Mouse (Mus musculus) gonadal fat pad, adult 2 months (tissue): ENCODE results near the gene Ptpn21. TPM values are rescaled to one million over a fixed set of nuclear protein-coding genes. Genes with fewer than 3 reads are reported as not detected.

ENCODE experiments used
- DNase-seq: peaks from one replicate; pipeline ENCODE4 v3.0.0-alpha.2; 2012; ENCODE audit warnings: low read depth
- polyA plus RNA-seq: library from polyadenylated mRNA; depleted of rRNA; stranded (reverse); fragments of >200 nt; gene quantifications from 2 replicates; pipeline ENCODE4 v1.2.3, GENCODE M21; 2012; rRNA removed

The Ptpn21 gene
- polyA plus RNA-seq, 1 experiment: 13.0 TPM

DNA sequence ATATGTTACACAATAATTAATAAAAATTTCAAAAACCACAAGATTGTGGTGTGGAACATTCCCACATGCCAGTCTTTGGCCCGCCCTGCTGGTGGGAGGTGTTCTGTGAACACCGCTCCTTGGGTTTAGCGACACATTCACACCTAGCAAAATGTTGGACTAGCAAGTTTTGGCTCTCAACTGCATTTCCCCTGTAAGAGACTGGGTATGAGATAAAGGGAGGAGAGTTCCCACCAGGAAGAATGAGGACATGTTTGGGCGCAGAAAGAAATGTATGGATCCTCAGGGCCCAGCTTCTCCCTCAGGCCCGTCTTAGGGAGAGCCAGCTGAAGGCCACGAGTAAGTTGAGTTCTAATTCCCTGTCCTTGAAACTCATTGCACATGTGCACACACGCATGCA is 74.6 kb downstream of the Ptpn21 start:
- no peak for DNase-seq

DNA sequence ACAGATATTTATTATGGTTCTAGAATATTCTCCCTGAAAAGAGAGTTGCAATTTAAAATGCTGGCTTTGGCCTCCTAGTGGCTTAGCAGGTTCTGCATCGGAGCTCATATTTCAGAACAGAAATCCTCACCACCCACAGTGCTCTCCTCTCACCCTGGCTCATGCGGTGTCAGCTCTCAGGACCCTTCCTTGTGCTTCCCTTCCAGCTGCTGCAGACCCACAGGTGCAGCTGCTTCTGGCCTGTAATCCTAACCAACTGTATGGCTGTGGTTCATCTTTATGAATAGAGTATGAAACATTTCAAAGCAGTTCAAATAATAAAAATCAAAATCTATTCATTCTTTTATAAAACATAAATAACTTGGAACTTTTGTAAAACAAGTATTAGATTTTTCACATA is 80.3 kb downstream of the Ptpn21 start:
- no peak for DNase-seq

DNA sequence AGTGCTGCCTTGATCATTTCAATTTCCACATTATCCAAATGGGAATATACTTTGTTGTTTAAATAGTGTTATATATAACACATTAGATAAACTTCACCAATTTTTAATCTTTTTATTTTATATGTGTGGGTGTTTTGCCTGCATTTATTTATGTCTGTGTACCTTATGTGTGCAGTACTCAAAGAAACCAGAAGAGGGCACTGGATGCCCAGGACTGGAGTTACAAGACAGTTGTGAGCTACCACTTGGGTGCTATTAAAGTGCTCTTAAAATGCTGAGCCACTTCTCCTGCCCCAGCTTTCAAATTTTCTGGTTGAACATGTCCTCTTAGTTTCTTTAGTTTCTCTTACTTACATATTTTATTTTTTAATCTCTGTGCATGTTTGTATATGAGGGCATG is 92.4 kb downstream of the Ptpn21 start:
- no peak for DNase-seq

DNA sequence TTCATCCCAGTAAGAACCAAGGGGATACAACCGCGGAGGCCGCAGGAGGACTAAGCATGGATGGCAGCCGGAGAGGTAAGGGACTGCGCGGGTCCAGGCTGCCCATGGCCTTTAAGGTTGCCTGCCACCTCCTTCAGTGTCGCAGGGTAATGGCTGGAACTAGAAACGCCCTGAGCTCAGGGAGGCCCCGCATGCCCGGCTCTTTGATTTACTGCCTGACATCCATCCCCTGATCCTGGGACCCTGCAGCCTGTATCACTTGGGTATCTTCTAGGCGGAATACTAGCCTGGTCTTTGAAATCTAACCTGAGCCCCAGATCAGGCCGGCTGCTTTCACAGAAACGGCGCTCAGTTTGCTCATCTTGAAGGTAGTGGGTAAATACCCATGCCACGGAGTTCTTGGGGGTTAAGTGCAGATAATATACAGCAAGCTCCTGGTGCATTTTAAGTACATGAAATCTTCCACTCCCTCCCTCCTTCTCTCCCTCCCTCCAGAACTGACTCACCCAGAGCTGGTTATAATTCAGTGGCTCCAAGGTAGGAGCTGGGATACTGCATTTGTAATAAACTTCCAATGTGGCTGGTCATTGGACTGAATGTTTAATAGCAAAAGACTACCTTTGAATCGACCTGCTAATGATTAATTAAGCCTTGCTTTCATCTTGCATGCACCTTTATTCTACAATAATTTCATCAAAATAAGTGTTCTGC is 108.8 kb downstream of the Ptpn21 start:
- DNase-seq: no peak

DNA sequence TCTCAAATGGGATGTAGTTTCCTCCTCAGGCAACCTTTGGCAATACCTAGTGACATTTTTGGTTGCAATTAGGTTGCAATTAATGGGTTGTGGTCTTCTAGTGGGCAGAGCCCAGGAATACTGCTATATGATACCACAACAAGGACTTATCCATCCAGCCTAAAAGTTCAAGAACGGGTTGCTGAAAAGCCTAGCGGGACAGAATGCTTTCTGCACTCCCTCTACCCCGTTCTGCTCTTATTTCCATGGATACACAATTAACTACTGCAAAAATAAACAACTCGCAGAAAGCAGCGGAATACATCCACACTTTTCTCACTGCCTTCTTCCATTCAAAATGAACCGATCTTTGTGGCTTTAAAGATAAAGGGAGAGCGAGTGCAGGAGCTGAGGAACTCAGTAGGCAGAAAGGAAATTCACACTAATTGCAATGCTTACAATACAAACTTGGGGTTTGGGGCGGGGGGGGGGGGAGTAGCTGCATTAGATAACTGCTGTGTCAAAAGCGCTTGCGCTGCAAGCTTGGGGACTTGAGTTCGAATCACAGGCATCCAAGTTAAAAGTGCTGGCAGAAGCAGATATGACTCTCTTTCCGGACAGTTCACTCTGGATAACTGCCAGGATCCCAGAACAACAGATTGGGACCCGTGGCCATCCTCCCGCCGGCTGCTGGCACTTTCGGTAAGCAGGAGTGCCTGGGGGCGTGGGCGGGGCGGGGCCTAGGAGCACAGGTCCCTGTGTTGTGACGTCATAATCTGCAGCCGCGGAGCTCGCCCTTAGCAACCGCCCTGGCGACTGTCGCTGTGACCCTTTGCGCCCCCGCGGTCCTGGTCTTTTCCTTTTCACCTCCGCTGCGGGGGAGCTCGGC is 109.6 kb downstream of the Ptpn21 start, which contains the start of gene Spata7:
TSS of gene Spata7 (plus strand) at position 766 of the 868 bp plus-strand sequence.
- DNase-seq: no peak

Other genes starting within 250 kb of the Ptpn21 start
- not detected in 2 replicates for gene Kcnk10, start 159.1 kb downstream of the Ptpn21 start, polyA plus RNA-seq
- gene Spata7, start 109.2 kb downstream of the Ptpn21 start, polyA plus RNA-seq: 4.6 and 5.4 TPM in 2 replicates
- gene Zc3h14, start 9.6 kb upstream of the Ptpn21 start, polyA plus RNA-seq: 50.5 and 56.5 TPM in 2 replicates
- gene Eml5, start 164.1 kb upstream of the Ptpn21 start, polyA plus RNA-seq: 7.8 and 9.9 TPM in 2 replicates
- gene Ttc8, start 183.2 kb upstream of the Ptpn21 start, polyA plus RNA-seq: 17.7 and 24.0 TPM in 2 replicates